Mouse (Mus musculus) forebrain, embryonic 14.5 days (tissue): ENCODE measurements at regions not wholly inside any gene's neighbourhood (a gene's known extent, or its start where the extent isn't known, plus 50 kb on each side); places are given as distances from the start of the nearest gene placed in this dataset.

ENCODE experiments used
- ATAC-seq: fragments of 200-750 bp; cut with Nextera tagmentation; 2 replicates; pipeline ENCODE4 v1.8.0; 2017; ENCODE audit warnings: mild to moderate bottlenecking, moderate library complexity
- DNase-seq: peaks from one replicate; pipeline ENCODE4 v3.0.0-alpha.2; 2015; ENCODE audit warnings: low spot score
- H3K27ac ChIP-seq: fragments of 300-500 bp; sonication (generic); 2 replicates; pipeline ENCODE4 v1.5.1; 2014; ENCODE audit warnings: low read depth, mild to moderate bottlenecking, control low read depth, low read length, moderate library complexity
- H3K27me3 ChIP-seq: fragments of 300-500 bp; sonication (generic); replicated peaks from 2 replicates; pipeline ENCODE4 v1.6.1; 2014; ENCODE audit warnings: low read length, control low read depth, mixed read lengths; ENCODE audit not compliant: control insufficient read depth, insufficient read depth
- H3K36me3 ChIP-seq: fragments of 300-500 bp; sonication (generic); 2 replicates; pipeline ENCODE4 v1.6.1; 2014; ENCODE audit warnings: low read length, control low read depth; ENCODE audit not compliant: control insufficient read depth, insufficient read depth
- H3K4me1 ChIP-seq: fragments of 300-500 bp; sonication (generic); 2 replicates; pipeline ENCODE4 v1.6.1; 2014; ENCODE audit warnings: antibody characterized with exemption, low read length, control low read depth; ENCODE audit not compliant: control insufficient read depth, insufficient read depth
- H3K4me2 ChIP-seq: fragments of 300-500 bp; sonication (generic); 2 replicates; pipeline ENCODE4 v1.6.1; 2014; ENCODE audit warnings: mild to moderate bottlenecking, control low read depth, low read length
- H3K4me3 ChIP-seq: fragments of 300-500 bp; sonication (generic); 2 replicates; pipeline ENCODE4 v1.5.1; 2014; ENCODE audit warnings: low read depth, low read length, control low read depth
- H3K9ac ChIP-seq: fragments of 300-500 bp; sonication (generic); 2 replicates; pipeline ENCODE4 v1.6.1; 2014; ENCODE audit warnings: mild to moderate bottlenecking, low read length, control low read depth, moderate library complexity
- H3K9me3 ChIP-seq: fragments of 300-500 bp; sonication (generic); replicated peaks from 2 replicates; pipeline ENCODE4 v1.6.1; 2016; ENCODE audit warnings: low read length, control low read depth, mixed read lengths; ENCODE audit not compliant: control insufficient read depth
- WGBS: fragments of 180-500 bp; shearing (Covaris S2); extraction: QIAGEN DNeasy Blood & Tissue Kit; methylation state at CpG from one replicate; pipeline ENCODE4 v1.1.7; 2014; 5-methylcytosine and 5-hydroxymethylcytosine counted together

DNA sequence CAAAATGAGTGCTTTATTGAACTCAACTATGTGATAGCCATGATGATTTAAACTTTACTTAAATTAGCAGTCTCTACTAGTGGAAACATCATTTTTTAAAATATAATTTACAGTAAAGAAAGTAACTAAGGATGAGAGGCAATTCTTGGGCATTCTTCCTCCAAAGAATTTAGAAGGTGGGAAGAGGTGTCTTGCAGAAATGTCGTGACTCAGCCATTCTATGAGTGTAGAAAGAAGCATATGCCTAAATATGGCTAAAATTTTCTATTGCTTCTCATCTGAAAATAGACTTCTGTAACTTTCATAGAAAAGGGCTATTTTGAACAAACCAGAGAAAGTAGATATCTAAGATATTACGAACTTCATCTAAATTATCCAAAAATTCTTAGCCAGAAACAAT is 529.4 kb upstream of the Syt1 start:
- Histone ChIP-seq H3K27ac (no peak overlapping the region), H3K9ac (no peak overlapping the region), H3K9me3 (no peaks in the 10 kb centered on the region), H3K4me1 (no peaks in the 10 kb centered on the region), H3K4me3 (no peak overlapping the region), H3K27me3 (no peaks in the 10 kb centered on the region), H3K4me2 (no peak overlapping the region), H3K36me3 (no peaks in the 10 kb centered on the region)
- DNase-seq = no peak
- ATAC-seq = no peak
- WGBS = 90% methylated on average over 2 of the region's 2 CpGs

- Histone ChIP-seq H3K4me2 (no peak overlapping the region), H3K9me3 (no peaks in the 10 kb centered on the region), H3K4me1 (no peaks in the 10 kb centered on the region), H3K4me3 (no peak overlapping the region), H3K27me3 (no peaks in the 10 kb centered on the region), H3K27ac (no peak overlapping the region), H3K36me3 (no peaks in the 10 kb centered on the region), H3K9ac (no peak overlapping the region)
- ATAC-seq = no peak
- WGBS = 94% methylated on average over 2 of the region's 2 CpGs
- no peak for DNase-seq
Observed at GRCm38 (mm10) chr10:109528096-109528495, 517.3 kb upstream of the Syt1 start.

DNA sequence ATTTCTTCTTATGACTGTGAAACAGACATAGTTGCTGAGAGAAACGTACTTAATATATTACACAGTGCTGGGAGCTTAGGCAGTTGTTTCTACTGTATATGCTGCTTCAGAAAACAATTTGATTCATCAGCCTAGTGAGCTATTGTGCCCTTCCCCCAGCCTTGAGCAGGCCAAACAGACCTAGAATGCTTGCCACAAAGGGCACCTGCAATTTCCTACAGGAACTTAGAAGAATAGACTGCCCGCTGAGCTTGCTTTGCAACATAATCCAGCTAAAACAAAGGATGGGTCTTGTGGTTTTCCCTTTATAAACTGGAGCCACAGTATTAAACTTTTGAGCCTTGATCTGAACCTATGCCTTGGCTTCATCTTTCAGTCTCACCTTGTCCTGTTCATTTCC is 510.9 kb upstream of the Syt1 start:
- Histone ChIP-seq H3K9me3 (no peaks in the 10 kb centered on the region), H3K4me2 (no peak overlapping the region), H3K27ac (no peak overlapping the region), H3K9ac (no peak overlapping the region), H3K27me3 (no peaks in the 10 kb centered on the region), H3K36me3 (no peaks in the 10 kb centered on the region), H3K4me3 (no peak overlapping the region), H3K4me1 (no peaks in the 10 kb centered on the region)
- DNase-seq = no peak
- 18% methylated on average over 2 of the region's 2 CpGs for WGBS
- ATAC-seq = no peak

GRCm38 (mm10) chr10:109517664-109518063 is 506.9 kb upstream of the Syt1 start:
- Histone ChIP-seq H3K27me3 (no peaks in the 10 kb centered on the region), H3K4me3 (no peak overlapping the region), H3K4me1 (no peaks in the 10 kb centered on the region), H3K4me2 (no peak overlapping the region), H3K36me3 (no peaks in the 10 kb centered on the region), H3K9me3 (no peaks in the 10 kb centered on the region), H3K9ac (no peak overlapping the region), H3K27ac (no peak overlapping the region)
- DNase-seq = no peak
- 91% methylated on average over 1 of the region's 1 CpGs for WGBS
- no peak for ATAC-seq

GRCm38 (mm10) chr10:109515225-109515624 is 504.4 kb upstream of the Syt1 start:
- ATAC-seq = no peak
- 92% methylated on average over 3 of the region's 3 CpGs for WGBS
- no peak overlapping the region for H3K4me3 ChIP-seq
- H3K36me3 ChIP-seq = no peaks in the 10 kb centered on the region
- no peaks in the 10 kb centered on the region for H3K9me3 ChIP-seq
- H3K9ac ChIP-seq = no peak overlapping the region
- no peak for DNase-seq
- H3K4me2 ChIP-seq = no peak overlapping the region
- H3K27ac ChIP-seq = no peak overlapping the region
- no peaks in the 10 kb centered on the region for H3K4me1 ChIP-seq
- H3K27me3 ChIP-seq = no peaks in the 10 kb centered on the region

- Histone ChIP-seq H3K9me3 (no peaks in the 10 kb centered on the region), H3K27me3 (no peaks in the 10 kb centered on the region), H3K4me1 (no peaks in the 10 kb centered on the region), H3K9ac (no peak overlapping the region), H3K36me3 (no peaks in the 10 kb centered on the region), H3K4me2 (no peak overlapping the region), H3K27ac (no peak overlapping the region), H3K4me3 (no peak overlapping the region)
- DNase-seq (peak; percentile 18), ATAC-seq (no peak)
- 75% methylated on average over 1 of the region's 1 CpGs for WGBS
Observed at GRCm38 (mm10) chr10:109510917-109511715, 500.3 kb upstream of the Syt1 start.

- no peak for DNase-seq
- H3K9me3 ChIP-seq = no peaks in the 10 kb centered on the region
- no peaks in the 10 kb centered on the region for H3K27me3 ChIP-seq
- no peak for ATAC-seq
- H3K9ac ChIP-seq = no peak overlapping the region
- 74% methylated on average over 1 of the region's 1 CpGs for WGBS
- no peak overlapping the region for H3K4me2 ChIP-seq
- H3K27ac ChIP-seq = no peak overlapping the region
- no peaks in the 10 kb centered on the region for H3K36me3 ChIP-seq
- no peak overlapping the region for H3K4me3 ChIP-seq
- no peaks in the 10 kb centered on the region for H3K4me1 ChIP-seq
Observed at GRCm38 (mm10) chr10:109508553-109508952, 497.8 kb upstream of the Syt1 start.

DNA sequence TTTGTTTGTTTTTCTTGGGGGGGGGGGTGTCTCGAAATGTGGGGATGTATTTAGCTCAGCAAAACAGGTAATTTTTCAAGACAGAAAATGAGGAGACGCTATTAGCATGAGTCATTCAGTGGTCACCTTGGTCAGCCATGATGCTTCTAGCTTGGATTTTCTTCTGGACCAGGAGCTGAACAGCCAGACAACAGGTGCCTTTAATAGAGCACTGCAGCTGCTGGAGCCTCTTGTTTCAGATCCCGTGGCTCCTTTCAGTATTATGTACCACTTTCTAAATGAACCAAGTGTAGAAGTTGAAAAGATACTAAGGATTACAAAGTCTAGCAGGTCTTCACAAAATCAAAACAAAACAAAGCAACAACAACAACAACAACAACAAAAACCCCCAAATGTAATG is 496.4 kb upstream of the Syt1 start:
- no peak overlapping the region for H3K4me2 ChIP-seq
- no peak overlapping the region for H3K9ac ChIP-seq
- ATAC-seq (no peak), DNase-seq (no peak)
- H3K4me1 ChIP-seq = no peaks in the 10 kb centered on the region
- H3K36me3 ChIP-seq = no peaks in the 10 kb centered on the region
- WGBS = 65% methylated on average over 3 of the region's 3 CpGs
- no peaks in the 10 kb centered on the region for H3K9me3 ChIP-seq
- H3K4me3 ChIP-seq = no peak overlapping the region
- H3K27ac ChIP-seq = no peak overlapping the region
- H3K27me3 ChIP-seq = no peaks in the 10 kb centered on the region

DNA sequence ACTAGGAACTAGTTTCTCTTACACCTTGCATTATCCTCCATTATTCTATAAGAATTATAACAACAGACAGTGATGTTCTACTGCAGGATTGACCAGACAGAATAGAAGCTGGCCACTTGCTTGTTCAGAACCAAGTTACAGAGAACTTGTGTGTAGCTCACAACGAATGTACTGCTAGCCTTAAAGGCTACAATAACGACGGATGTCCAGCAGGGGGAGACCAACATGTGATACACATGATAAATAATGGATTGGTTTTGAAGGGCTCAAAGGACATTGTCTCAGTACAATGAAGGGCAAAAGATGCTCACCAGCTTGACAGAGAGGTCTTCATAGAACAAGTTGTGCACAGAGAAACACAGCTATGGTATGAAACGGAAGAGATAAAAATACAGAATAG is 493.9 kb upstream of the Syt1 start:
- Histone ChIP-seq H3K27ac (no peak overlapping the region), H3K9ac (no peak overlapping the region), H3K4me2 (no peak overlapping the region), H3K27me3 (no peaks in the 10 kb centered on the region), H3K4me3 (no peak overlapping the region), H3K4me1 (no peaks in the 10 kb centered on the region), H3K36me3 (no peaks in the 10 kb centered on the region), H3K9me3 (no peaks in the 10 kb centered on the region)
- WGBS = 60% methylated on average over 4 of the region's 4 CpGs
- ATAC-seq (no peak), DNase-seq (peak; percentile 8)
